8 mouse cellular contexts compared by ENCODE assay signal in genomic region chrX:155337905-155338721, GRCm38 (mm10). TPM values are rescaled to one million over a fixed set of nuclear protein-coding genes. Genes with fewer than 3 reads are reported as not detected.
DNase-seq lines count a peak whose midpoint lies in the region; ATAC-seq and TF ChIP-seq lines count a peak whose summit lies in the region.

No protein-coding gene starts in this region.

- H3K27me3 ChIP-seq in CH12.LX (replicated peaks): no peaks in the 10 kb centered on the region
- no peaks in the 10 kb centered on the region for H3K27me3 ChIP-seq in forebrain, embryonic 11.5 days (ENCODE audit: control insufficient read depth, insufficient read depth, low read length)
- H3K27me3 ChIP-seq in heart, postnatal 0 days (ENCODE audit: control insufficient read depth, insufficient read depth, low read length): no peaks in the 10 kb centered on the region
- H3K27me3 ChIP-seq in neural tube, embryonic 15.5 days (replicated peaks): no peaks in the 10 kb centered on the region

- TF ChIP-seq POLR2A in CH12.LX (IDR thresholded peaks at IDR 0.05; ENCODE audit: low read depth, low read length): peak; percentile 83

- no peak for TF ChIP-seq EP300 in CH12.LX (IDR thresholded peaks at IDR 0.05; ENCODE audit: low read length)
- TF ChIP-seq EP300 in heart, postnatal 0 days (IDR thresholded peaks at IDR 0.05; ENCODE audit: low read depth): no peak

- WGBS in forebrain, embryonic 11.5 days: 19% methylated on average over 48 of the region's 49 CpGs
- WGBS in heart, postnatal 0 days: 12% methylated on average over 48 of the region's 49 CpGs
- 14% methylated on average over 47 of the region's 49 CpGs for WGBS in neural tube, embryonic 15.5 days

- no peaks in the 10 kb centered on the region for H3K9me3 ChIP-seq in CH12.LX (replicated peaks; ENCODE audit: low read length)
- H3K9me3 ChIP-seq in forebrain, embryonic 11.5 days (ENCODE audit: control insufficient read depth, low read length): no peaks in the 10 kb centered on the region
- no peaks in the 10 kb centered on the region for H3K9me3 ChIP-seq in heart, postnatal 0 days (replicated peaks; ENCODE audit: control insufficient read depth, low read length)
- no peaks in the 10 kb centered on the region for H3K9me3 ChIP-seq in neural tube, embryonic 15.5 days (replicated peaks)

- dilution Hi-C loops in CH12.LX (cut with MboI; ENCODE audit: extremely low pct_ligation_motif_present, extremely low pct_unique_long_range_greater_than_20kb, low sequenced_read_pairs): no loop called here

- peaks cover 9% of the 10 kb centered on the region for H3K79me2 ChIP-seq in CH12.LX (replicated peaks; ENCODE audit: control insufficient read depth, extremely low read depth, insufficient read depth, poor library complexity, severe bottlenecking)

- no peaks in the 10 kb centered on the region for H3K36me3 ChIP-seq in CH12.LX (replicated peaks in 1 of 2; ENCODE audit: control insufficient read depth in 1 of 2, insufficient read depth in 1 of 2, low read length in 1 of 2)
- no peaks in the 10 kb centered on the region for H3K36me3 ChIP-seq in forebrain, embryonic 11.5 days (ENCODE audit: control insufficient read depth, insufficient read depth, low read length)
- no peaks in the 10 kb centered on the region for H3K36me3 ChIP-seq in heart, postnatal 0 days (replicated peaks; ENCODE audit: control insufficient read depth, insufficient read depth, low read length)
- no peaks in the 10 kb centered on the region for H3K36me3 ChIP-seq in neural tube, embryonic 15.5 days

- H3K27ac ChIP-seq in CH12.LX (ENCODE audit: insufficient read depth, low read depth): peak overlapping the region; percentile 85
- peak overlapping the region; percentile 62; the same call in 1 of the 2 replicates for H3K27ac ChIP-seq in forebrain, embryonic 11.5 days (ENCODE audit: low read depth, low read length)
- H3K27ac ChIP-seq in heart, postnatal 0 days (ENCODE audit: low read depth): peak overlapping the region; percentile 87
- H3K27ac ChIP-seq in neural tube, embryonic 15.5 days (replicated peaks): peak overlapping the region; percentile 68

- H3K4me3 ChIP-seq in CH12.LX (replicated peaks in 1 of 3; ENCODE audit: low read depth in 2 of 3, low read length in 2 of 3, poor library complexity in 1 of 3): peak overlapping the region; percentile 65 to 88 (median 66)
- H3K4me3 ChIP-seq in forebrain, embryonic 11.5 days (ENCODE audit: low read depth, low read length): peak overlapping the region; percentile 47
- H3K4me3 ChIP-seq in heart, postnatal 0 days (ENCODE audit: low read depth, low read length): peak overlapping the region; percentile 74
- peak overlapping the region; percentile 55 for H3K4me3 ChIP-seq in neural tube, embryonic 15.5 days (replicated peaks)

- no peak for TF ChIP-seq CTCF in CH12.LX (conservative IDR thresholded peaks at IDR 0.05 in 1 of 2, IDR thresholded peaks at IDR 0.05 in 1 of 2; ENCODE audit: low read depth in 2 of 2, low read length in 2 of 2)
- TF ChIP-seq CTCF in heart, postnatal 0 days (IDR thresholded peaks at IDR 0.05; ENCODE audit: low read depth): no peak

- DNase-seq in CH12.LX (ENCODE audit: extremely low read depth): peak; percentile 67
- peak; percentile 46 for DNase-seq in c-Kit-positive CD71-negative TER-119-negative erythroid progenitor cells, embryonic 14.5 days (ENCODE audit: low read depth)
- peak; percentile 90 for DNase-seq in forebrain, embryonic 11.5 days (ENCODE audit: low spot score)
- peak; percentile 71 for DNase-seq in heart, postnatal 0 days (ENCODE audit: low spot score)
- DNase-seq in kidney, postnatal 4 days: peak; percentile 89 to 93
- peak; percentile 81 to 82 for DNase-seq in lung, adult 18-20 months
- DNase-seq in testis, postnatal 14 days (ENCODE audit: low spot score): peak; percentile 85

- in situ Hi-C loops in CH12.LX (cut with MboI; ENCODE audit: low pct_ligation_motif_present, low pct_unique_long_range_greater_than_20kb, low sequenced_read_pairs): no loop called here

- H3K4me1 ChIP-seq in CH12.LX (ENCODE audit: control insufficient read depth in 1 of 2, insufficient read depth in 2 of 2): peaks cover 2 to 4% of the 10 kb centered on the region in 2 experiments; a peak in 2 of 4 replicates
- no peaks in the 10 kb centered on the region for H3K4me1 ChIP-seq in forebrain, embryonic 11.5 days (replicated peaks; ENCODE audit: control insufficient read depth, insufficient read depth, low read length)
- no peaks in the 10 kb centered on the region for H3K4me1 ChIP-seq in heart, postnatal 0 days (ENCODE audit: control insufficient read depth, insufficient read depth)
- H3K4me1 ChIP-seq in neural tube, embryonic 15.5 days: no peaks in the 10 kb centered on the region

- H3K4me2 ChIP-seq in CH12.LX (ENCODE audit: insufficient read depth, low read depth, poor library complexity, severe bottlenecking): peak overlapping the region; percentile 38; the same call in 1 of the 2 replicates
- peak overlapping the region; percentile 39 for H3K4me2 ChIP-seq in forebrain, embryonic 11.5 days (ENCODE audit: low read depth, low read length, severe bottlenecking)
- H3K4me2 ChIP-seq in heart, postnatal 0 days (ENCODE audit: low read depth, low read length): peak overlapping the region; percentile 72
- H3K4me2 ChIP-seq in neural tube, embryonic 15.5 days: peak overlapping the region; percentile 58

- peak overlapping the region; percentile 64 for H3K9ac ChIP-seq in CH12.LX (ENCODE audit: insufficient read depth, low read depth)
- peak overlapping the region; percentile 70 for H3K9ac ChIP-seq in forebrain, embryonic 11.5 days (ENCODE audit: low read length)
- peak overlapping the region; percentile 71 for H3K9ac ChIP-seq in heart, postnatal 0 days (replicated peaks; ENCODE audit: low read depth, low read length)
- H3K9ac ChIP-seq in neural tube, embryonic 15.5 days (replicated peaks): peak overlapping the region; percentile 45

- ATAC-seq in forebrain, embryonic 11.5 days (replicated peaks; ENCODE audit: low FRiP score): peak; percentile 98
- peak; percentile 99 for ATAC-seq in heart, postnatal 0 days (ENCODE audit: insufficient read depth, low read depth)
- ATAC-seq in neural tube, embryonic 15.5 days (ENCODE audit: low FRiP score): peak; percentile 98

- TF ChIP-seq RAD21 in CH12.LX (IDR thresholded peaks at IDR 0.05; ENCODE audit: low read depth, low read length): no peak

TF ChIP-seq in CH12.LX, 34 proteins besides CTCF, POLR2A, EP300 and RAD21:
- TF ChIP-seq GABPA (IDR thresholded peaks at IDR 0.05; ENCODE audit: insufficient replicate concordance, low read depth, low read length) (no peak), MYC (IDR thresholded peaks at IDR 0.05; ENCODE audit: low read depth, low read length) (peak; percentile 53; the same call in 1 of the 2 replicates), E2F4 (IDR thresholded peaks at IDR 0.05; ENCODE audit: insufficient replicate concordance, low read depth, low read length) (peak; percentile 51; the same call in 1 of the 2 replicates), CHD2 (IDR thresholded peaks at IDR 0.05; ENCODE audit: low read length) (peak; percentile 97), NELFE (IDR thresholded peaks at IDR 0.05; ENCODE audit: low read depth, low read length) (peak; percentile 65; the same call in 1 of the 2 replicates), TCF12 (IDR thresholded peaks at IDR 0.05; ENCODE audit: low read depth, low read length) (peak; percentile 48; the same call in 1 of the 2 replicates), MXI1 (IDR thresholded peaks at IDR 0.05; ENCODE audit: low read depth, low read length) (peak; percentile 26; the same call in 1 of the 2 replicates), USF2 (conservative IDR thresholded peaks at IDR 0.05; ENCODE audit: low read depth, low read length) (peak; percentile 42; the same call in 1 of the 2 replicates), PAX5 (IDR thresholded peaks at IDR 0.05; ENCODE audit: low read length) (no peak), NRF1 (IDR thresholded peaks at IDR 0.05; ENCODE audit: low read depth, low read length) (peak; percentile 74), HCFC1 (IDR thresholded peaks at IDR 0.05; ENCODE audit: low read depth, low read length) (peak; percentile 50), POLR2AphosphoS2 (IDR thresholded peaks at IDR 0.05; ENCODE audit: low read depth, low read length) (peak; percentile 46; the same call in 1 of the 2 replicates), USF1 (IDR thresholded peaks at IDR 0.05; ENCODE audit: low read depth, low read length) (peak; percentile 79), ETS1 (conservative IDR thresholded peaks at IDR 0.05; ENCODE audit: low read depth, low read length) (no peak), MAX (IDR thresholded peaks at IDR 0.05; ENCODE audit: low read length) (peak; percentile 77)

RNA-seq across cellular contexts. Expression of gene Prdx4, which starts 2.4 kb away (rescaled TPM):
- total RNA-seq in CH12.LX (2012; rRNA removed) (192 and 208 TPM in 2 replicates), CH12.LX (2014; rRNA removed) (193 and 194 TPM in 2 replicates)
- polyA plus RNA-seq in CH12.LX (2012; ENCODE audit: insufficient read length, low read depth): 87.3 and 101 TPM in 2 replicates
- 229 and 239 TPM in 2 replicates for polyA plus RNA-seq in forebrain, embryonic 11.5 days (2014; fragmentation: Nextera tagmentation; extraction: Ambion mirVana)
- 169 and 178 TPM in 2 replicates for total RNA-seq in heart, postnatal 0 days (2014; rRNA removed; ENCODE audit: low replicate concordance)
- polyA plus RNA-seq in heart, postnatal 0 days (2015; fragmentation: Nextera tagmentation; extraction: Ambion mirVana): 162 and 175 TPM in 2 replicates
- polyA plus RNA-seq in neural tube, embryonic 15.5 days (2015; fragmentation: Nextera tagmentation; extraction: Ambion mirVana): 102 and 114 TPM in 2 replicates

Comparison
In these comparisons a context has a peak if more than half of its experiments do, and no peak if none do; other contexts are left out.
1. Peak in every context shown above with its lines: DNase-seq, ATAC-seq, H3K4me3 ChIP-seq and H3K27ac ChIP-seq.